Mouse (Mus musculus): ENCODE measurements around the gene Arl2. TPM values are rescaled to one million over a fixed set of nuclear protein-coding genes. Genes with fewer than 3 reads are reported as not detected.

Arl2 gene
- polyA plus RNA-seq, 1 experiment from 2014 or later, result 96.1 TPM

DNA sequence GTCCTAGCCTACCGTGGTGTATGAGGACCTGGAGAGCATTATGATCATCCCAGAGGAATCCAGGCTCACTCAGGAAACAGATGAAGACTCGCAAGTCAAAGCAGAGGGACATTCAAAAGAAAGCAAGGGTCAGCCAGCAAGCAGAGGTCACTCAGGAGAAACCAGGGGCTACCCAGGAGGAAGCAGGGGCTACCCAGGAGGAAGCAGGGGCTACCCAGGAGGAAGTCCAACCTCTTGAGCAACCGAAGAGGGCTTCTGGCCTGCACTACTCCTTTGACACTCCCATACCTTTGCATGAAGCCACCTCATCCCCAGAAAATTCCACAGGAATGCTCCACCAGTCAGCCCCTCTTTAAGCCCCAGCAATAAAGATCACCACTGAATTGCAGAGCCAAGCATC is 43.5 kb downstream of the Arl2 start:
- Histone ChIP-seq H3K4me3 (no peak overlapping the region), H3K9ac (replicated peaks) (no peak overlapping the region), H3K4me2 (replicated peaks) (no peak overlapping the region), H3K9me3 (no peaks in the 10 kb centered on the region), H3K27ac (replicated peaks) (no peak overlapping the region), H3K27me3 (no peaks in the 10 kb centered on the region), H3K36me3 (peaks cover 27% of the 10 kb centered on the region), H3K4me1 (no peaks in the 10 kb centered on the region)
- ATAC-seq (ENCODE audit: low FRiP score, low read depth), result no peak
- 89% methylated on average over 3 of the region's 3 CpGs for WGBS

- no peaks in the 10 kb centered on the region for H3K27me3 ChIP-seq
- no peak within 1 kb of the TSS for H3K4me3 ChIP-seq
- H3K4me2 ChIP-seq (replicated peaks), result no peak within 1 kb of the TSS
- H3K9ac ChIP-seq (replicated peaks), result no peak within 1 kb of the TSS
- no peak for ATAC-seq (ENCODE audit: low FRiP score, low read depth)
- no peaks in the 10 kb centered on the region for H3K9me3 ChIP-seq
- peaks cover 54% of the 10 kb centered on the region for H3K36me3 ChIP-seq
- WGBS, result 95% methylated on average over 7 of the region's 7 CpGs
- no peaks in the 10 kb centered on the region for H3K4me1 ChIP-seq
- H3K27ac ChIP-seq (replicated peaks), result no peak within 1 kb of the TSS
Observed at GRCm38 (mm10) chr19:6094119-6094518, 47.2 kb downstream of the Arl2 start, which contains the start of gene AC131692.1. TSS of gene AC131692.1 (plus strand) at chr19:6094419.

DNA sequence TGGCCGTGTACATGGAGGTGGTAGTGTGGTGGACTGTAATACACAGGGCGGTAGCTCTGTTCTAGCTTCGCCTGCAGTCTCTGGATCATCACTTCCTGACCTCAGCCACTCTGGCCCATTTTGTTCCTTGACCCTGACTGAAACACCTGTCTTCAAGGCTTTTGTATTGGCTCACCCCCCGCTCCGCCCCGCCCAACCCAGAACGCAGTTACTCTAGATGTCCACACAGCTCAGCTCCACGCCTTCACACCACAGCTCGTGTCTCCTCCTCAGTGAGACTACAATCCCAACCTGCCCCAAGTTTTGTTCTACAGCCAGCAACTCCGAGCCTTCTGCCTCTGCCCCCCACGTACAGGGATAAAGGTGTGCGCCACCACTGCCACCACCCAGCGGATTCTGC is 52.5 kb downstream of the Arl2 start:
- 93% methylated on average over 13 of the region's 13 CpGs for WGBS
- Histone ChIP-seq H3K27me3 (no peaks in the 10 kb centered on the region), H3K9me3 (no peaks in the 10 kb centered on the region), H3K4me3 (no peak overlapping the region), H3K4me1 (peaks cover 20% of the 10 kb centered on the region), H3K4me2 (replicated peaks) (no peak overlapping the region), H3K9ac (replicated peaks) (no peak overlapping the region), H3K27ac (replicated peaks) (no peak overlapping the region), H3K36me3 (peaks cover 64% of the 10 kb centered on the region)
- no peak for ATAC-seq (ENCODE audit: low FRiP score, low read depth)

- Histone ChIP-seq H3K4me3 (peak overlapping the region; percentile 79), H3K27ac (replicated peaks) (0 out of 2 replicates have a peak overlapping the region, but pooled peaks have one; percentile 49), H3K27me3 (no peaks in the 10 kb centered on the region), H3K36me3 (peaks cover 61% of the 10 kb centered on the region), H3K9me3 (no peaks in the 10 kb centered on the region), H3K9ac (replicated peaks) (peak overlapping the region; percentile 56), H3K4me1 (peaks cover 26% of the 10 kb centered on the region), H3K4me2 (replicated peaks) (peak overlapping the region; percentile 89)
- ATAC-seq (ENCODE audit: low FRiP score, low read depth), result peak; percentile 64
- under 1% methylated on average over 17 of the region's 17 CpGs for WGBS
Observed at GRCm38 (mm10) chr19:6085417-6085879, 55.9 kb downstream of the Arl2 start.

DNA sequence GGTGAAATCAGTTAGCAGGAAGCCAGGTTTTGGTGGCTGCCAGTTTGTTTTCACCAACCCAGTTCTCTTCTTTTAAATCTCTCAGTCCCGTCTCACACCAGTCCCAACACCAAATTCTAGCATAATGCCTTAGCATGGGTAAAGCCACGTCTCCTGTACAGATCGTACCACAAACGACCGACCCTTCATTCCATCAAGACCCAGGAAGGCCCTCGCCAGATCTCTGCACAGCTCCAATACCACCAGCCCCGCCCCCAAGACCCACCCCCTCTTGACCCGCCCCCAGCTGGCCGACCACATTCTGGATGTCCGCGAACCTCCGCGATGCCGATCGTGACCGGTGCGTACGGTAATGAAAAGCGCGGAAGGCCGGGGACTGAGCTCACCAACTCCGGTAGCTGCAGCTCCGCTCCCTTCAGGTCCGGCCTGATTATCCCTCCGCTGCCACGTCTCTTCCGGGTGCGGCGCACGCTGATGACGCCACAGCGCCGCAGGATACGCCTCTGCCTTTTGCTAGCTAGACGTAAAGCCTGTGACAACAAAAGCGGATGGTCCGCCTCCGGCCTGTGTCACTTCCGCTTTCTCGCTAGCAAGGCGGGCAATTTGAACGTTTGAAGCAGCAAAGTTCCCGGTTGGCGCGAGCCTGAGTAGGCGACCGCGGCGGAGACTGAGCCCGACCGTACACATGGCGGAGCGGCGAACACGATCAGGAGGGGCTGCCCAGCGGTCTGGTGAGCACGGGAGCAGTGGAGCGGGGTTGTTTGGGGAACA is 56.7 kb downstream of the Arl2 start, which contains the start of the genes Zfpl1 and Cdca5:
TSS of gene Zfpl1 (minus strand) at position 479 of the 771 bp plus-strand sequence.
TSS of gene Cdca5 (plus strand) at position 506 of the 771 bp plus-strand sequence.
- Histone ChIP-seq H3K4me2 (replicated peaks) (peak within 1 kb of the TSS; percentile 89), H3K4me3 (peak within 1 kb of the TSS; percentile 79), H3K27me3 (no peaks in the 10 kb centered on the region), H3K9ac (replicated peaks) (peak within 1 kb of the TSS; percentile 81), H3K9me3 (no peaks in the 10 kb centered on the region), H3K36me3 (peaks cover 62% of the 10 kb centered on the region), H3K27ac (replicated peaks) (0 out of 2 replicates have a peak within 1 kb of the TSS, but pooled peaks have one; percentile 49), H3K4me1 (peaks cover 26% of the 10 kb centered on the region)
- under 1% methylated on average over 58 of the region's 58 CpGs for WGBS
- peak; percentile 90 for ATAC-seq (ENCODE audit: low FRiP score, low read depth)

Other genes starting within 250 kb of the Arl2 start
- gene Tigd3, start 247.4 kb downstream of the Arl2 start, polyA plus RNA-seq (2016; fragmentation: Nextera tagmentation; extraction: Ambion mirVana), result 11.1 and 11.4 TPM in 2 replicates
- gene Dpf2, start 228.5 kb downstream of the Arl2 start, polyA plus RNA-seq (2016; fragmentation: Nextera tagmentation; extraction: Ambion mirVana), result 171 and 185 TPM in 2 replicates
- 3.6 and 3.8 TPM in 2 replicates for gene Cdc42ep2, start 216.7 kb downstream of the Arl2 start, polyA plus RNA-seq (2016; fragmentation: Nextera tagmentation; extraction: Ambion mirVana)
- gene Pola2, start 177.3 kb downstream of the Arl2 start, polyA plus RNA-seq (2016; fragmentation: Nextera tagmentation; extraction: Ambion mirVana), result 57.4 and 59.6 TPM in 2 replicates
- gene Slc22a20, start 155.4 kb downstream of the Arl2 start, polyA plus RNA-seq (2016; fragmentation: Nextera tagmentation; extraction: Ambion mirVana), result not detected in 2 replicates
- gene Capn1, start 125.7 kb downstream of the Arl2 start, polyA plus RNA-seq (2016; fragmentation: Nextera tagmentation; extraction: Ambion mirVana), result 3.8 and 4.5 TPM in 2 replicates
- 30.0 and 32.6 TPM in 2 replicates for gene Syvn1, start 95.0 kb downstream of the Arl2 start, polyA plus RNA-seq (2016; fragmentation: Nextera tagmentation; extraction: Ambion mirVana)
- gene Mrpl49, start 83.8 kb downstream of the Arl2 start, polyA plus RNA-seq (2016; fragmentation: Nextera tagmentation; extraction: Ambion mirVana), result 75.8 and 76.4 TPM in 2 replicates
- 595 and 628 TPM in 2 replicates for gene Fau, start 83.7 kb downstream of the Arl2 start, polyA plus RNA-seq (2016; fragmentation: Nextera tagmentation; extraction: Ambion mirVana)
- gene Znhit2, start 80.4 kb downstream of the Arl2 start, polyA plus RNA-seq (2016; fragmentation: Nextera tagmentation; extraction: Ambion mirVana), result 30.8 and 32.2 TPM in 2 replicates
- 41.0 and 41.3 TPM in 2 replicates for gene Tm7sf2, start 73.2 kb downstream of the Arl2 start, polyA plus RNA-seq (2016; fragmentation: Nextera tagmentation; extraction: Ambion mirVana)
- gene Vps51, start 64.3 kb downstream of the Arl2 start, polyA plus RNA-seq (2016; fragmentation: Nextera tagmentation; extraction: Ambion mirVana), result 77.0 and 82.2 TPM in 2 replicates
- gene Tmem262, start 61.5 kb downstream of the Arl2 start, polyA plus RNA-seq (2016; fragmentation: Nextera tagmentation; extraction: Ambion mirVana), result not detected in 2 replicates
- gene Gm28374, start 59.3 kb downstream of the Arl2 start, polyA plus RNA-seq (2016; fragmentation: Nextera tagmentation; extraction: Ambion mirVana), result 2.6 and 3.6 TPM in 2 replicates
- 67.1 and 75.1 TPM in 2 replicates for gene Zfpl1, start 56.6 kb downstream of the Arl2 start, polyA plus RNA-seq (2016; fragmentation: Nextera tagmentation; extraction: Ambion mirVana)
- 41.5 and 42.1 TPM in 2 replicates for gene Cdca5, start 56.6 kb downstream of the Arl2 start, polyA plus RNA-seq (2016; fragmentation: Nextera tagmentation; extraction: Ambion mirVana)
- gene AC131692.1, start 47.1 kb downstream of the Arl2 start, polyA plus RNA-seq (2016; fragmentation: Nextera tagmentation; extraction: Ambion mirVana), result 0.77 TPM in 1 of 2 replicates, not detected in the other
- gene Naaladl1, start 35.8 kb downstream of the Arl2 start, polyA plus RNA-seq (2016; fragmentation: Nextera tagmentation; extraction: Ambion mirVana), result 0.59 and 0.94 TPM in 2 replicates
- gene Sac3d1, start 22.9 kb downstream of the Arl2 start, polyA plus RNA-seq (2016; fragmentation: Nextera tagmentation; extraction: Ambion mirVana), result 49.7 and 50.8 TPM in 2 replicates
- gene Snx15, start 13.2 kb downstream of the Arl2 start, polyA plus RNA-seq (2016; fragmentation: Nextera tagmentation; extraction: Ambion mirVana), result 29.7 and 30.5 TPM in 2 replicates
- gene Batf2, start 565 bp downstream of the Arl2 start, polyA plus RNA-seq (2016; fragmentation: Nextera tagmentation; extraction: Ambion mirVana), result not detected in 2 replicates
- gene Majin, start 42.8 kb upstream of the Arl2 start, polyA plus RNA-seq (2016; fragmentation: Nextera tagmentation; extraction: Ambion mirVana), result not detected in 2 replicates
- 0.74 TPM in 1 of 2 replicates, not detected in the other for gene Gpha2, start 84.8 kb upstream of the Arl2 start, polyA plus RNA-seq (2016; fragmentation: Nextera tagmentation; extraction: Ambion mirVana)
- 61.3 and 66.1 TPM in 2 replicates for gene Ppp2r5b, start 94.3 kb upstream of the Arl2 start, polyA plus RNA-seq (2016; fragmentation: Nextera tagmentation; extraction: Ambion mirVana)
- gene Atg2a, start 100.1 kb upstream of the Arl2 start, polyA plus RNA-seq (2016; fragmentation: Nextera tagmentation; extraction: Ambion mirVana), result 13.6 and 14.2 TPM in 2 replicates
- gene Ehd1, start 135.2 kb upstream of the Arl2 start, polyA plus RNA-seq (2016; fragmentation: Nextera tagmentation; extraction: Ambion mirVana), result 90.8 and 96.9 TPM in 2 replicates
- gene Cdc42bpg, start 164.9 kb upstream of the Arl2 start, polyA plus RNA-seq (2016; fragmentation: Nextera tagmentation; extraction: Ambion mirVana), result 0.29 and 0.37 TPM in 2 replicates
- 99.0 and 103 TPM in 2 replicates for gene Men1, start 193.4 kb upstream of the Arl2 start, polyA plus RNA-seq (2016; fragmentation: Nextera tagmentation; extraction: Ambion mirVana)
- gene Map4k2, start 199.6 kb upstream of the Arl2 start, polyA plus RNA-seq (2016; fragmentation: Nextera tagmentation; extraction: Ambion mirVana), result 14.6 and 14.7 TPM in 2 replicates
- gene Sf1, start 222.1 kb upstream of the Arl2 start, polyA plus RNA-seq (2016; fragmentation: Nextera tagmentation; extraction: Ambion mirVana), result 193 and 205 TPM in 2 replicates
- gene Pygm, start 242.9 kb upstream of the Arl2 start, polyA plus RNA-seq (2016; fragmentation: Nextera tagmentation; extraction: Ambion mirVana), result 2.3 and 2.7 TPM in 2 replicates